Comparison of ENCODE assay signal across 19 mouse cellular contexts in the genomic region with DNA sequence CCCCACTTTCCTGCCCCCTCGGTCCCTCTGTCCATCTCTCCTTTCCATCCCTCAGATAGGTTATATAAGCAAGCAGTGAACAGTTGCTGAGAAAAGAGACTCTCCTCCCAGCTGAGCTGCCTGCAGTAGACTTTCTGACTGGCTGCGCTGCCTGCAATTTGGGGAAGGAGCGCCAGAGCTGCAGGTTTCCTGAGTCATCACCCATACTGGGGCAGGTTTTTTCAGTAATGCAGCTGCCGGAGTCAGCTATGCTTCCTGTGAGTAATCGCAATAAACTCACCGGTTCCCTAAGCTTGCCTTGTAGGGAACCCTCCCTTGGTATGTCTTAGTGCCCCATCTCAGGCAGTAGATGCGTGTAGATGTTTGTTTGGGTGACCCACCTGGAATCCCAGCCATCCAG. TPM values are rescaled to one million over a fixed set of nuclear protein-coding genes. Genes with fewer than 3 reads are reported as not detected.
DNase-seq lines count a peak whose midpoint lies in the region; ATAC-seq and TF ChIP-seq lines count a peak whose summit lies in the region.
"Had no signal": no experiment of that assay in that cellular context is flagged by ENCODE, and none has a peak within 500 bp of the region (broad histone marks: within the 10 kb centered on the region; RNA-seq: fewer than 3 reads in every experiment).

No protein-coding gene starts in this region.

- peak overlapping the region; percentile 45; the same call in 1 of the 2 replicates for H3K27ac ChIP-seq in olfactory bulb, adult 2 months (ENCODE audit: insufficient read depth, low read depth, low read length)
- no peak overlapping the region for H3K27ac ChIP-seq in kidney, embryonic 15.5 days
- H3K27ac ChIP-seq: heart, embryonic 15.5 days; hindbrain, embryonic 14.5 days; liver, embryonic 13.5 days; midbrain, embryonic 10.5 days had no signal

- H3K4me3 ChIP-seq in olfactory bulb, adult 2 months (ENCODE audit: insufficient read depth, low read depth, low read length), result no peak overlapping the region
- no peak overlapping the region for H3K4me3 ChIP-seq in kidney, embryonic 15.5 days (replicated peaks)
- H3K4me3 ChIP-seq: heart, embryonic 15.5 days; liver, embryonic 13.5 days; midbrain, embryonic 10.5 days had no signal

- H3K4me2 ChIP-seq in kidney, embryonic 15.5 days, result no peak overlapping the region
- H3K4me2 ChIP-seq: heart, embryonic 15.5 days; hindbrain, embryonic 14.5 days; liver, embryonic 13.5 days had no signal

- DNase-seq in frontal cortex, postnatal 14 days (ENCODE audit: low spot score in 2 of 2), result no peak
- DNase-seq in urinary bladder, adult 2 months (ENCODE audit: low spot score), result peak; percentile 25
- no peak for DNase-seq in urinary bladder, postnatal 4 days (ENCODE audit: low spot score in 2 of 2)
- DNase-seq in lung, postnatal 10 days, result no peak
- DNase-seq: adrenal gland, adult 8-10 months; cerebellum, postnatal 25 days; kidney, postnatal 14 days; liver, embryonic 13.5 days had no signal

- 37% methylated on average over 7 of the region's 7 CpGs for WGBS in olfactory bulb, adult 2 months
- 59% methylated on average over 7 of the region's 7 CpGs for WGBS in kidney, embryonic 15.5 days

- peaks cover 3% of the 10 kb centered on the region for H3K4me1 ChIP-seq in olfactory bulb, adult 2 months (ENCODE audit: control insufficient read depth, insufficient read depth, low read length)
- peaks cover 6% of the 10 kb centered on the region; the same call in 1 of the 2 replicates for H3K4me1 ChIP-seq in kidney, embryonic 15.5 days
- H3K4me1 ChIP-seq: heart, embryonic 15.5 days; liver, embryonic 13.5 days; midbrain, embryonic 10.5 days had no signal

- TF ChIP-seq CTCF in olfactory bulb, adult 2 months (IDR thresholded peaks at IDR 0.05; ENCODE audit: insufficient read depth, low read depth, low read length), result no peak

- no peak overlapping the region for H3K9ac ChIP-seq in kidney, embryonic 15.5 days
- H3K9ac ChIP-seq: heart, embryonic 15.5 days; hindbrain, embryonic 14.5 days; liver, embryonic 13.5 days had no signal

- H3K36me3 ChIP-seq in kidney, embryonic 15.5 days, result no peaks in the 10 kb centered on the region
- H3K36me3 ChIP-seq: heart, embryonic 15.5 days; liver, embryonic 13.5 days; midbrain, embryonic 10.5 days had no signal

- ATAC-seq in frontal cortex, adult (ENCODE audit: low TSS enrichment), result peak; percentile 91
- no peak for ATAC-seq in kidney, embryonic 15.5 days (replicated peaks; ENCODE audit: low FRiP score)
- no peak for ATAC-seq in erythroid progenitor cell, adult 5-6 weeks (replicated peaks; ENCODE audit: low FRiP score, poor library complexity, severe bottlenecking)
- ATAC-seq: forebrain, embryonic 16.5 days; intestine, postnatal 0 days; lung, postnatal 0 days had no signal

- TF ChIP-seq POLR2A in olfactory bulb, adult 2 months (IDR thresholded peaks at IDR 0.05; ENCODE audit: insufficient read depth, low read depth, low read length), result no peak

- H3K27me3 ChIP-seq in kidney, embryonic 15.5 days, result no peaks in the 10 kb centered on the region
- H3K27me3 ChIP-seq: heart, embryonic 15.5 days; liver, embryonic 13.5 days had no signal

- H3K9me3 ChIP-seq in kidney, embryonic 15.5 days (replicated peaks), result no peaks in the 10 kb centered on the region
- H3K9me3 ChIP-seq: heart, embryonic 15.5 days; liver, embryonic 13.5 days; midbrain, embryonic 10.5 days had no signal

RNA-seq across cellular contexts. Expression of a gene that starts 14.1 kb away (rescaled TPM):
- 7.4 and 7.6 TPM in 2 replicates for polyA plus RNA-seq in urinary bladder, adult 2 months (2012; rRNA removed)
- not detected in 2 replicates for polyA plus RNA-seq in olfactory bulb, adult 2 months (2012; ENCODE audit: insufficient read depth, insufficient read length, low replicate concordance, missing spikeins)
- polyA plus RNA-seq in kidney, embryonic 15.5 days (2015; fragmentation: Nextera tagmentation; extraction: Ambion mirVana), result 1.2 and 1.4 TPM in 2 replicates
- total RNA-seq in erythroid progenitor cell, adult 5-6 weeks (2015; ENCODE audit: low replicate concordance), result not detected in 2 replicates
- total RNA-seq in erythroid progenitor cell, adult 5-6 weeks (2017; ENCODE audit: low replicate concordance), result not detected in 2 replicates

RNA-seq across cellular contexts. Expression of a gene that starts 22.2 kb away (rescaled TPM):
- 33.0 and 41.8 TPM in 2 replicates for polyA plus RNA-seq in urinary bladder, adult 2 months (2012; rRNA removed)
- polyA plus RNA-seq in olfactory bulb, adult 2 months (2012; ENCODE audit: insufficient read depth, insufficient read length, low replicate concordance, missing spikeins), result not detected in 2 replicates
- 61.9 and 70.8 TPM in 2 replicates for polyA plus RNA-seq in kidney, embryonic 15.5 days (2015; fragmentation: Nextera tagmentation; extraction: Ambion mirVana)
- total RNA-seq in erythroid progenitor cell, adult 5-6 weeks (2015; ENCODE audit: low replicate concordance), result 28.9 and 29.6 TPM in 2 replicates
- 91.9 and 102 TPM in 2 replicates for total RNA-seq in erythroid progenitor cell, adult 5-6 weeks (2017; ENCODE audit: low replicate concordance)

RNA-seq across cellular contexts. Expression of a gene that starts 48.7 kb away (rescaled TPM):
- polyA plus RNA-seq in urinary bladder, adult 2 months (2012; rRNA removed), result 0.04 and 0.06 TPM in 2 replicates
- polyA plus RNA-seq in olfactory bulb, adult 2 months (2012; ENCODE audit: insufficient read depth, insufficient read length, low replicate concordance, missing spikeins), result not detected in 2 replicates
- 0.34 and 0.37 TPM in 2 replicates for polyA plus RNA-seq in kidney, embryonic 15.5 days (2015; fragmentation: Nextera tagmentation; extraction: Ambion mirVana)
- total RNA-seq in erythroid progenitor cell, adult 5-6 weeks (2015; ENCODE audit: low replicate concordance), result not detected in 2 replicates
- total RNA-seq in erythroid progenitor cell, adult 5-6 weeks (2017; ENCODE audit: low replicate concordance), result not detected in 2 replicates
- polyA plus RNA-seq: intestine, postnatal 0 days; liver, embryonic 13.5 days; spleen, adult 2 months had no signal

Comparison
In these comparisons a context has a peak if more than half of its experiments do, and no peak if none do; other contexts are left out.
1. RNA of a gene that starts 22.2 kb away (polyA plus RNA-seq): 61.9 to 70.8 TPM in kidney, embryonic 15.5 days and 33.0 to 41.8 TPM in urinary bladder, adult 2 months; not detected in olfactory bulb, adult 2 months; every median in the first group is over 10 times any median in the second.